Mouse (Mus musculus) neural tube, embryonic 13.5 days (tissue): ENCODE results near the gene Cabp1. TPM values are rescaled to one million over a fixed set of nuclear protein-coding genes. Genes with fewer than 3 reads are reported as not detected.
A peak's percentile ranks its signal among the peaks of the same experiment; 100 is the strongest.
"Not testable (repeated sequence)": the region's sequence is repeated elsewhere in the genome, so short reads cannot be mapped to it uniquely, and the experiment has no call there.

Experiments
- ATAC-seq: fragments of 200-750 bp; cut with Nextera tagmentation; 2 replicates; pipeline ENCODE4 v1.8.0; 2017; ENCODE audit warnings: low read depth, mild to moderate bottlenecking, moderate TSS enrichment, moderate library complexity
- H3K27ac ChIP-seq: fragments of 300-500 bp; sonication (generic); replicated peaks from 2 replicates; pipeline ENCODE4 v1.5.1; 2015; ENCODE audit warnings: moderate library complexity, mild to moderate bottlenecking, inconsistent platforms
- H3K27me3 ChIP-seq: fragments of 300-500 bp; sonication (generic); 2 replicates; pipeline ENCODE4 v1.6.1; 2015; ENCODE audit warnings: mild to moderate bottlenecking, inconsistent platforms
- H3K36me3 ChIP-seq: fragments of 300-500 bp; sonication (generic); 2 replicates; pipeline ENCODE4 v1.6.1; 2015; ENCODE audit warnings: mild to moderate bottlenecking, inconsistent platforms
- H3K4me1 ChIP-seq: fragments of 300-500 bp; sonication (generic); replicated peaks from 2 replicates; pipeline ENCODE4 v1.6.1; 2015; ENCODE audit warnings: inconsistent platforms
- H3K4me2 ChIP-seq: fragments of 300-500 bp; sonication (generic); 2 replicates; pipeline ENCODE4 v1.6.1; 2015; ENCODE audit warnings: inconsistent platforms, mild to moderate bottlenecking, moderate library complexity
- H3K4me3 ChIP-seq: fragments of 300-500 bp; sonication (generic); 2 replicates; pipeline ENCODE4 v1.5.1; 2015; ENCODE audit warnings: mild to moderate bottlenecking, inconsistent platforms
- H3K9ac ChIP-seq: fragments of 300-500 bp; sonication (generic); 2 replicates; pipeline ENCODE4 v1.6.1; 2015; ENCODE audit warnings: moderate library complexity, mild to moderate bottlenecking, inconsistent platforms
- H3K9me3 ChIP-seq: fragments of 300-500 bp; sonication (generic); 2 replicates; pipeline ENCODE4 v1.6.1; 2016; ENCODE audit warnings: inconsistent platforms
- WGBS: fragments of 180-500 bp; shearing (Covaris S2); methylation state at CpG from one replicate; pipeline ENCODE4 v1.1.7; 2015; 5-methylcytosine and 5-hydroxymethylcytosine counted together
- polyA plus RNA-seq: library from polyadenylated mRNA; unstranded; fragments of >200 nt; fragmentation: Nextera tagmentation; extraction: Ambion mirVana; gene quantifications from 2 replicates; pipeline ENCODE4 v1.2.1, GENCODE M21; 2015

Gene Cabp1
- polyA plus RNA-seq, 1 experiment from 2014 or later = 27.7 TPM

- Histone ChIP-seq H3K9ac (peak overlapping the region; percentile 97), H3K9me3 (no peaks in the 10 kb centered on the region), H3K4me3 (peak overlapping the region; percentile 96), H3K4me1 (peaks cover 68% of the 10 kb centered on the region), H3K36me3 (peaks cover 4% of the 10 kb centered on the region), H3K27ac (no peak overlapping the region), H3K27me3 (no peaks in the 10 kb centered on the region), H3K4me2 (peak overlapping the region; percentile 96)
- 36% methylated on average over 5 of the region's 5 CpGs for WGBS
- no peak for ATAC-seq
Observed at GRCm38 (mm10) chr5:115155831-115156230, 38.4 kb downstream of the Cabp1 start.

GRCm38 (mm10) chr5:115155156-115155631 is 39.0 kb downstream of the Cabp1 start:
- Histone ChIP-seq H3K9ac (peak overlapping the region; percentile 97), H3K4me3 (no peak overlapping the region; the same call in 1 of the 2 replicates), H3K36me3 (peaks cover 10% of the 10 kb centered on the region), H3K9me3 (no peaks in the 10 kb centered on the region), H3K27ac (no peak overlapping the region), H3K4me1 (peaks cover 66% of the 10 kb centered on the region), H3K4me2 (peak overlapping the region; percentile 96), H3K27me3 (no peaks in the 10 kb centered on the region)
- 73% methylated on average over 13 of the region's 13 CpGs for WGBS
- ATAC-seq = no peak

- peak overlapping the region; percentile 18; the same call in 1 of the 2 replicates for H3K27ac ChIP-seq
- 71% methylated on average over 8 of the region's 8 CpGs for WGBS
- no peak overlapping the region for H3K4me3 ChIP-seq
Observed at GRCm38 (mm10) chr5:115152132-115152956, 41.8 kb downstream of the Cabp1 start.

GRCm38 (mm10) chr5:115151457-115151856 is 42.7 kb downstream of the Cabp1 start:
- Histone ChIP-seq H3K27ac (0 out of 2 replicates have a peak overlapping the region, but pooled peaks have one; percentile 33), H3K27me3 (no peaks in the 10 kb centered on the region), H3K36me3 (peaks cover 46% of the 10 kb centered on the region), H3K4me1 (peaks cover 49% of the 10 kb centered on the region), H3K4me3 (no peak overlapping the region), H3K9ac (no peak overlapping the region), H3K9me3 (no peaks in the 10 kb centered on the region; the same call in 1 of the 2 replicates), H3K4me2 (no peak overlapping the region)
- no peak for ATAC-seq
- 89% methylated on average over 13 of the region's 13 CpGs for WGBS

More at GRCm38 (mm10) chr5:115152132-115152956, 41.8 kb downstream of the Cabp1 start:
- no peak overlapping the region for H3K4me2 ChIP-seq
- H3K9ac ChIP-seq = peak overlapping the region; percentile 26; the same call in 1 of the 2 replicates
- H3K9me3 ChIP-seq = no peaks in the 10 kb centered on the region; the same call in 1 of the 2 replicates
- peaks cover 58% of the 10 kb centered on the region for H3K4me1 ChIP-seq
- no peak for ATAC-seq
- peaks cover 37% of the 10 kb centered on the region for H3K36me3 ChIP-seq
- no peaks in the 10 kb centered on the region for H3K27me3 ChIP-seq

DNA sequence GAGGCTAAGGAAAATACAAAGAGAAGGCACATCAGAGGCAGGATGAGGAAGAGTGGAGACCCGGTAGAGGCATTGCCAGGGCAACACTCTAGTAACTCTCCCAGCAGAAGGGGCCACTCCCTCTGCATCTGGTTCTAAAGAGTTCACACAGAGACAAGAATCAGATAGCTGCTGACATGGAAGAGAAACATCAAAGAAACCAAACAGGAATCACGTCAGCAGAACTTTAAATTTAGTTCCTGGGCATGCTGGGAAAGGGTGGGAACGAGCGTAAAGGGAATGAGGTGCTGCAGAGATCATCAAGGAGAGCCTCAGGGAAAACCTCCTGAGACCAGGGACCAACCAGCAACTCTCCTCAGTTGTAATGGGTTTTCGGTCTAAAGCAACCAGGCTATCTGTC is 43.2 kb downstream of the Cabp1 start:
- Histone ChIP-seq H3K4me1 (peaks cover 44% of the 10 kb centered on the region), H3K4me2 (no peak overlapping the region), H3K27me3 (no peaks in the 10 kb centered on the region), H3K9ac (no peak overlapping the region), H3K27ac (no peak overlapping the region), H3K36me3 (peaks cover 51% of the 10 kb centered on the region), H3K9me3 (no peaks in the 10 kb centered on the region; the same call in 1 of the 2 replicates), H3K4me3 (no peak overlapping the region)
- no peak for ATAC-seq
- 82% methylated on average over 5 of the region's 5 CpGs for WGBS

- Histone ChIP-seq H3K27me3 (no peaks in the 10 kb centered on the region), H3K4me1 (peaks cover 33% of the 10 kb centered on the region), H3K36me3 (peaks cover 61% of the 10 kb centered on the region), H3K9me3 (no peaks in the 10 kb centered on the region; the same call in 1 of the 2 replicates), H3K27ac (no peak overlapping the region), H3K4me2 (no peak overlapping the region), H3K4me3 (no peak overlapping the region), H3K9ac (no peak overlapping the region)
- no peak for ATAC-seq
- WGBS = 96% methylated on average over 14 of the region's 14 CpGs
Observed at GRCm38 (mm10) chr5:115149675-115150459, 44.3 kb downstream of the Cabp1 start.

- H3K9me3 ChIP-seq, H3K27me3 ChIP-seq, H3K4me3 ChIP-seq, H3K9ac ChIP-seq, ATAC-seq, H3K4me2 ChIP-seq, H3K27ac ChIP-seq: not testable (repeated sequence)
- Histone ChIP-seq H3K36me3 (peaks cover 71% of the 10 kb centered on the region), H3K4me1 (peaks cover 23% of the 10 kb centered on the region)
- no CpG with 5 or more reads among the region's 1 CpGs for WGBS
Observed at GRCm38 (mm10) chr5:115148872-115149271, 45.3 kb downstream of the Cabp1 start.

DNA sequence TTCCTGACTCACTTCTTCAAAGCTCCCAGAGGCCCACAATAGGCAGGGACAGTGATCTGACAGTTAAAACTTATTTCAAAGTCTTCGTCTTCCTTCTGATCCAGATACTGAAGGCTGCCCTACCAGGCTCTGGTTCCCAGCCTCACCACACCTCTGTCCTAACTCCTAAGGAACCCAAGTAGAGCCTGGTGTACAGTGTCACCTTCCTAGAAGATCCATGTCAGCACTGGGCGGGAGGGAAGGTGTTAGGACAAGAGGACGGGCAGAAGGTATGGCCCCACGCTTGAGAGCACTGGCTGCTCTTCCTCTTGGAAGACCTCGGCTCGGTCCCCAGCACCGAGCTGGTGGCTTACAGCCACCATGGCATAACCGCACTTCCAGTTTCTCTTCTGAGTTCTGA is 45.8 kb downstream of the Cabp1 start:
- no peak overlapping the region for H3K4me3 ChIP-seq
- no peaks in the 10 kb centered on the region; the same call in 1 of the 2 replicates for H3K9me3 ChIP-seq
- H3K27me3 ChIP-seq = no peaks in the 10 kb centered on the region
- no peak for ATAC-seq
- no peak overlapping the region for H3K27ac ChIP-seq
- 91% methylated on average over 8 of the region's 8 CpGs for WGBS
- H3K9ac ChIP-seq = no peak overlapping the region
- H3K4me1 ChIP-seq = peaks cover 18% of the 10 kb centered on the region
- peaks cover 75% of the 10 kb centered on the region for H3K36me3 ChIP-seq
- no peak overlapping the region for H3K4me2 ChIP-seq

DNA sequence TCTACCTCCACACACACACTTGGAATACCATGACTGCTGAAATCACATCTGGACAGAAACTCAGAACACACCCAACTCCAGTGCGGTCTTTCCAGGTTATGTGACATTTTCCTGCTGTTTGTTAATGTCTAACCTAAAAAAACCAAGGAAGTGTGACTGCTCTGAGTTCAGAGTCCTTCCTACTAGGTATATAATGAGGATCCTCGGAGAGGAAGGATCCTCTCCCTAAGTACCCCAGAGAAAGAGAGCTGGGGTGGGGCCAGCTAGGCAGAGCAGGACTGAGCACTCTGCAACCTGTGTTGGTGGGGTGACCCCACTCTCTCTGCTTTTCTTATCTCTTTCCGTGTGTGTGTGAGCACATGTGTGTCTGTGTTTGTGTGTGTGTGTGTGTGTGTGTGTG is 46.8 kb downstream of the Cabp1 start:
- H3K4me3 ChIP-seq = no peak overlapping the region
- 87% methylated on average over 3 of the region's 3 CpGs for WGBS
- H3K27ac ChIP-seq = no peak overlapping the region
- no peak overlapping the region for H3K4me2 ChIP-seq
- no peaks in the 10 kb centered on the region for H3K27me3 ChIP-seq
- H3K9ac ChIP-seq = no peak overlapping the region
- H3K9me3 ChIP-seq = no peaks in the 10 kb centered on the region; the same call in 1 of the 2 replicates
- H3K4me1 ChIP-seq = peaks cover 8% of the 10 kb centered on the region
- ATAC-seq = no peak
- H3K36me3 ChIP-seq = peaks cover 79% of the 10 kb centered on the region

GRCm38 (mm10) chr5:115146747-115147130 is 47.4 kb downstream of the Cabp1 start:
- ATAC-seq = no peak
- Histone ChIP-seq H3K27me3 (no peaks in the 10 kb centered on the region), H3K4me3 (no peak overlapping the region)

GRCm38 (mm10) chr5:115145976-115146746 is 48.0 kb downstream of the Cabp1 start:
- Histone ChIP-seq H3K9me3 (no peaks in the 10 kb centered on the region; the same call in 1 of the 2 replicates), H3K4me2 (no peak overlapping the region), H3K4me1 (no peaks in the 10 kb centered on the region), H3K9ac (no peak overlapping the region), H3K27me3 (no peaks in the 10 kb centered on the region), H3K4me3 (no peak overlapping the region), H3K27ac (no peak overlapping the region), H3K36me3 (peaks cover 79% of the 10 kb centered on the region)
- ATAC-seq = no peak
- WGBS = 87% methylated on average over 6 of the region's 6 CpGs

More at GRCm38 (mm10) chr5:115146747-115147130, 47.4 kb downstream of the Cabp1 start:
- Histone ChIP-seq H3K36me3 (peaks cover 79% of the 10 kb centered on the region), H3K27ac (no peak overlapping the region), H3K4me1 (peaks cover 3% of the 10 kb centered on the region; the same call in 1 of the 2 replicates), H3K9me3 (no peaks in the 10 kb centered on the region; the same call in 1 of the 2 replicates), H3K9ac (no peak overlapping the region), H3K4me2 (no peak overlapping the region)
